Mouse (Mus musculus) gastrocnemius, adult 8-10 months (tissue): ENCODE measurements around the gene 2010111I01Rik. TPM values are rescaled to one million over a fixed set of nuclear protein-coding genes. Genes with fewer than 3 reads are reported as not detected.

Experiments used
- DNase-seq, 2 experiments: peaks; one replicate each; pipeline ENCODE4 v3.0.0; 2022; ENCODE audit warnings: low spot score in 2 of 2
- total RNA-seq, 4 experiments: library from RNA; stranded (reverse); gene quantifications; 2 replicates each; pipeline ENCODE4 v1.2.4; 2022

Gene 2010111I01Rik
- total RNA-seq, 4 experiments from 2014 or later = 54.3 to 63.7 (median 56.8) TPM

DNA sequence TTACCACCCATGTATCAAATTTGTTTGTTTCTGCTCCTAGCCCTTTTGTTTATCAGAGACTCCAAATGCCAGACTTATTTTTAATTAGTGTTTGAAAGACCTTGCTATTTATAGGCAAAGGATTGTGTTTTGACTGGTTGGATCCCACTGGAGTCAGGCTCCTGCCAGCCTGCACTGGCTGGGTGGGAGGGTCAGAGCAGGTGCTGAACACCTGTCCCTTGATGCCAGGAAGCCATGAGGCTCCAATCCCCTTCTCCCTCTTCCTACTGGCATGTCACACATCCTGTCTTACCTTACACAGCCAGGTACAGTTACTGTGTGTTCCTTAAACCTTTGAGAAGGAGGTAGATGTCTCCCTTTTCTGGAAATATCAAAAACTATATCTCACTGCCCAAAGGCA is 318.5 kb downstream of the 2010111I01Rik start:
- DNase-seq = no peak

DNA sequence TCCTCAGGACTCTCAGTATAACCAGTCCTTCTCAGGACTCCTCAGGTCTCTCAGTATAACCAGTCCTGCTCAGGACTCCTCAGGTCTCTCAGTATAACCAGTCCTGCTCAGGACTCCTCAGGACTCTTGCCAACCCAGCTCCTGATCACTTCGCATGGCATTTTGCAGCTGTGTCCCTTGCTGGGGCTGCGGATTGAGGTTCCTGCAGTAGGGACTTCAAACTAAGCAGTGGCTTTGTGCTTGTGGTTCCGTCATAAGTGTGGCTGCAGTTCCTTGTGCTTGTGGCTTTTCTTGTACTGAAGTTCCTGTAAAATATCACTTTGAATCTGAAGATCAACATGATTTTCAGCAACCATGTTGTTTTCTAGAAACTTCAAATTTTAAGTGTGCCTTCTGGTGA is 320.1 kb downstream of the 2010111I01Rik start:
- DNase-seq = no peak

DNA sequence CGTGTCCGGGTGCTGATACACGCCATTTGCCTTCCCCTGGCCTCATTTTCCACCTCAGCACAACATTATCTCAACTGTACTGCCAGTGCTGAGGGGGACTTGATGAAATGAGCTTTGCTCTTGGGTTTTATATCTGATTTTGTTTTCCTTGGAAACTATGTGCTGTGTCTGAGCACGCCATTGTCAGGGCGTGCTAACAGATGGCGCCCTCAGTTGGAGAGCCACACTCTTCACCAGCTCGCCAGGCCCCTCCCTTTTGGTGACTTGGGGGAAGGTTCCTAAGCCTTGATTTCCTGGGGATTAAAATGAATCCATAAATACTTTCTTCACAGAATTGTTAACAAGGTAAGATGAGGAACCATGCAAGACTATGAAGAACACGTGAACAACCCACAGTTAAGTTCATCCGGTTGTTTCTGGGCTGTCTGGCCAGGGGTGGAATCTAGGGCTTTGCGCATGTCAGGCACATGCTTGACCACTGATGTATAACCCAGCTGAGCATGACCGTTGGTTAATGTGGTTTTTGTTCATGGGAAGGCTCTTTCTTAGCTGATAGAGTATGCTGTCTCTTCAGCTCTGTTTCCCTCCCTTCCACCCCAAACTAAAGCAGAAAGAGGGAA is 321.9 kb downstream of the 2010111I01Rik start:
- no peak for DNase-seq

DNA sequence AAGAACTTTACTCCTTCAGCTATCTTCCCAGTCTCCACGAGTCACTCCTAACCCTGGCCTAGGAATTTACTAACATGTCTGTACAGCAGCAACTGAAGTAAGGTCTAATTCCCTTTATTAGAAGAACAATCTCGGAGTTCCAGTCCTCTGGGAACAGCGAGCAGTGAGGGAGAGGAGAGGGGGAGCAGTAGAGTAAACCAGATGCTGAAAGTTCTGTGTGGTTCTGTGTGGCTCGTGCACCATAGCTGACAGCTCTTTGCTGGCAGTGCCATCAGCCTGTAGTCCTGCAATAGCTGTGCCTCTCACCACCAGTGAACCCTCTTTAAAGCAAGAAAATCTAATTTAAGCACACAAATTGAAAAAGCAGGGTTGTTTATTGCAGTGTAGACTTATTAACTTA is 324.5 kb downstream of the 2010111I01Rik start:
- DNase-seq = no peak

DNA sequence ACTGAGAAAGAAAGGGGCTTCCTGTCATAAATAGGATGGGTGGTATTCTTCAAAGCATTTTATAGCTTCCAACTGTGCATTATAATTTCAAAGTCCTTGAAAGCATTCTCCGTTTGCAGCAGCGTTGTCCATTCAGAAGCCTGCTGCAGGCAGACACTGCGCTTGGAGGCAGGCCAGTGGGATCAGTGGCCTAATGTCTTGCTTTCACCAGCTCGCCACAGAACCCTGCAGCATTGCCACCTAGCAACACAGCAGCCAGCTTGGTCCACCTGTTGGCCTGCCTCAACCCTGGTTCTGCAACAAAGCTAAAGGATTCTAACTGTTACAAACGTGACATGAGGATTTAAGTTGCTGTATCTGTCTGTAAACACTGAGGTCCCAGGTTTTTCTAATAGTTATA is 325.0 kb downstream of the 2010111I01Rik start:
- no peak for DNase-seq

DNA sequence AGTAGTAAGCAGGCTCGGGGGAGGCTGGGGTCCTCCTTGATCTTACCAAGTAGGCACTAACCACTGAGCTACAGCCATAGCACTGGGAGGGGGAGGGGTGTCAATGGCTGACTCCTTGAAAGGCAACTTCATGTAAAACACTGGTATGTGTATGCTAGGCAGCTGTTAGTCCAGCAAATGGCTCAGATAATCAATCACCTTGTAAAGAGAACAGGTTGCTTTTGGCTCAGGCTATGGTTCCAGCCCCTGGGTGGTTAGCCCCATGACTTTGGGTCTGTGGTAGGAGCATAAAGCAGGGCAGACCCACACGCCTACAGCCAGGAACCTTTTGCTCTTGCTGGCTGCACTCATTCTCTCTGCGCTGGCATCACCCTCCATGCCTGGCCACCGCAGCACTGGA is 325.4 kb downstream of the 2010111I01Rik start:
- no peak for DNase-seq

DNA sequence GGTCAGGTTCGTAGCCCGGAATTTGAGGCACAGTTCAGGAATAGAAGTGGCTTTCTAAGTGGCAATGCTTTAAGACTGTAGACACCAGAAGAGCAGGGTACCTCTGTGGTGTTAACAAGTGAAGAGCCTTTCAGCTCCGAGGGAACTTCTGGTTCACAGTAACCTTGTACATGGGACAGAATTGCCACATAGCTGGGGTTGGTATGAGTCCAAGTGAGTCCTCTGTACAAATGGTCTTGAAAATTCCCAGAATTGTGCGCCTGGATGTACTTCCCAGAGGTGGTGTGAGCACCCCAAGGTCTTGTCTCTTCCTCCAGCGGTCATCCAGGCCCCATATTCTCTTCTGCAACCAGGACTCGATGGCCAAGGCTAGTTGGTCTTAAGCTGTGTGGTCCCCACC is 326.3 kb downstream of the 2010111I01Rik start:
- DNase-seq = no peak

DNA sequence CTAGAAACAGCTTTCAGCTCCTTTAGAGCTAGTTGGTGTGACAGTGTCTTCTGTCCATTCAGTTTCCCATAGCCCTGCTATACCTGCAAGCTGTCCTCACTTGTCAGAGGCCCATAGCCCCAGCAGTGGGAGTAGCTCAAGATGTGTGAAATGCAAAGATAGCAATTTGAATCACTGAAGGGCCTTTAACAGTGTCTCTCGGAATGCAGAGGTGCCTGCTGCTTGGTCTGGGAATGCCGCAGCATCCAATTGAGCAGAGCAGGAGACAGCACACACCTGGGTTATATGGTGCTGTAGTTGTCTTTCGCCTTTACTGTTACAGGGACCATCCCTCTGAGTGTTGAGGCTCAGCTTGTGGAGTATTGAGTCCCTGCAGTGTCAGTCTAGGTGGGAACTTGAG is 329.0 kb downstream of the 2010111I01Rik start:
- DNase-seq = no peak

DNA sequence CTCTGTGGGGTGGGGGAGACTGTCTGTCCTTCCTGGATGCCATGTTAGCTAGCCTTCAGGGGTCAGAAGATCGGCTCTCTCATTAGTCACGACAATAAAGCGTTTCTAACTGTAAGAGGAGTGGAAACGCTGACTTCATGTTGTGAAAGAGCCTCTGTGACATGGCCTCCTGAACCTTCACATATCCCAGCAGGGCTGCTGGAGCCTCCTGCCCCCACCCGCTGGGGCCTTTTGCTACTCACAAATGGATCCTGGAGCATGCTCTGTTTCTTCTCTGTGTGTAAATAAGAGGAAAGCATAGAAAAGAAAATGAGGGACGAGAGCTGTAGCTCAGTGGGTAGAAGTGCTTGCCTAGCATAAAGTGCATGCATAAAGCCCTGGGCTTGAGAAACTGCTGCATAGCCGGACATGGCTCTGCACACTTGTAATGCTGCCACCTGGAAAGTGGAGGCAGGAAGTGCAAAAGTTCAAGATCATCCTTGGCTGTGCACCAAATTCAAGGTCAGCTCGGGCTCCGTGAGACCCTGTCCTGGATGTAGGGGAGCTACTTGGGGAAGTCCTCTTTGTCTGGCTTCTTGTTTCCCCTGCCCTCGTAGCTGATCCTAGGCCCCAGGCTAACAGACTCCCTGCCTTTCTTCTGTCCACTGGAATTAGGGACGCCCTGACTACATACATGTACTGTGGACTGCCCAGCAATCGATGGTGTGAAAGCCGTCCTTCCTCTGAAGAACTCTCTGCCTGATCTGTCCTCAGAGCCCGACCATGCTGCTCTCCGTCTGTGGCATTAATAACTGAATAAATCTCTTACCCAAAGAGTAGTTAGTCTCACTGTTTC is 329.9 kb downstream of the 2010111I01Rik start:
- DNase-seq = no peak

DNA sequence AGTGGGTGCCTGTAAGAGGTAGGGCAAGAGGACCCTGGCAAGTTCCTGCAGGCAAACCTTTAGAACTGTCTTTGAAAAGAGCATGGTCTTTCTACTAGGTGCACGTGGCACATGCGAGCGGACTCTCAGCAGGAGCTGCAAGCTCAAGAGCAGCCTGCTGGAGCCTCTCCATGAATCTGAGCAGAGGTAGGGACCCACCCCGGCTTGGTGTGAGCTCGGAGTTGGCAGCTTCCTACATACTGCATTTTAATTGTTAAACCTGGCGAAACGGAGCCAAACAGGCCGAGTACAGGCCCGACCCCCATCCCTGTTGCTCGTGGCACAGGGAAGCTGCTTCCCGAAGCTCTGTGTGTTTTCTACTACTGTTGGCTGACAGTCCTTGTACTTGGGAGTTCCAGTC is 331.6 kb downstream of the 2010111I01Rik start:
- DNase-seq = no peak

DNA sequence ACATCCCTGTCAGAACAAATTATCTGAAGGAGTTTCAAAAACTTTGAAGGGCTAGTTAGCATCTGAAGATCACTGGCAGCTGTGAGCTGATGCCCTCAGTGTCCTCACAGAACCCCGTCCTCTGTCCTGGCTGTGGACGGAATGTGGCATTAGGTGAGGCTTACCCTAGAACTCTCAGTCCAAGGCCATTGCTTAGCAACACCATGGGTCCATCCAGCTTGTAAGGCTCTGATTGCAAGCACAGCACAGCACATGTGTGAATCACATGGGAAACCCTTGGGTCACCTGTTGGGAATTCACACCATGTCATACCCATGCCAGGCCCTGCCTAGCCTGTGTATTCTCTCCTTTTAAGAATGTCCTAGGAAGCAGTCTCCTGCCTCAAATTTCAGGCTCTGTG is 332.3 kb downstream of the 2010111I01Rik start:
- peak in 1 of 2 experiments; percentile 45 for DNase-seq

DNA sequence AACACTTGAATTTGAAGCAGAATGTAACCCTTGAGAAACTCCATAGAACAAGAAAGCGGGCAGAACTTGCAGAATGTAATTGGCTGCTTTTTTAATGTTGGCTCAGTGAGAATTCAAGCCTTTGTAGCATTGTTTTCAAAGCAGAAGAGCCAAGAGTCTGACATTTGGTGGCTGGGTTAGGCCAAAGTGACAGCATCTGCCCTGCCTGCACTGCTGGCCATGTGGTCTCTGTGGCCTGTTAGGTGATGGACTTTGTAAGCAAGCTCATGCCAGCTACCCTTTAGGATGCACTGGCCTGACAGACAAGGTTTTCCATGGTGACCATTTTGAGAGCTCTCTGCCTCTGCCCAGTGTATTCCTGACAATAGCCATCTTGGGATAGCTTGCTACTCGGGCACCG is 333.2 kb downstream of the 2010111I01Rik start:
- DNase-seq = no peak

DNA sequence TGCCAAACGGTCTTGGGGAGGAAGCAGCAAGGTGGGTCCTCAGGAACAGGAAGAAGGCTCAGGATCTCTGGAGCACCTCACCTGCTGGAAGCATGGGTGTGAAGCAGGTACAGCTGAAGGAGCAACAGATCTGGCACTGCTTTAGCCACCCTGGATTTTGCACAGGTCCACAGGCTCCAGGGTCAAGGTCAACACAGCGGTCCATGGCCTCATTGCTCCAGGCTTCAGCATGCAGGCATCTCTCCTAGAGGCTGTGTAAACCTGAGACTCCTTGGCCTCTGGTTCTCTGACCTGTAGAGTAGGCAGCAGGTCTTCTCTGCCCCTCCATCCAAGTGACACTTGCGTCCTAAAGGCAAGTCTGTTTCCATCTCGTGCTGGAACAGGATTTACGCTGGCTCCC is 334.2 kb downstream of the 2010111I01Rik start:
- no peak for DNase-seq

DNA sequence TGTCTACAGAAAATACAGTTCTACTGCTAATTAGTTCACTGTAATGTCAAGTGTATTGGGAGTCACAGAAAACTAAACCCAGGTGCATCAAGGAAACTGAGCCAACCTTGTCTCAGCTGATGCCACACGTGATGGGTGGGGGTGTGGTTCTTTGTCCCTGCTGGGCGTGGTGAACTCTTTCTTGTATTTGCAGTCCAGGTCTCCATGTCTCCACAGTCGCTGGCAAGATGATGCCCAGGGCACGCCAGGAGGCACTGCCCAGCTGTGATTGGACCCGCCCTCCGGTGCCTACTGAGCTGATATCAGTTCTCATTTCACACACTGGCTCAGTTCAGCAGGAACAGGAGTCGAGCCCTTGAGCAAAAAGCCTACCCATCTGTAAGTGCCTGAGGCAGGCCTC is 336.2 kb downstream of the 2010111I01Rik start:
- DNase-seq = peak in 1 of 2 experiments; percentile 50

DNA sequence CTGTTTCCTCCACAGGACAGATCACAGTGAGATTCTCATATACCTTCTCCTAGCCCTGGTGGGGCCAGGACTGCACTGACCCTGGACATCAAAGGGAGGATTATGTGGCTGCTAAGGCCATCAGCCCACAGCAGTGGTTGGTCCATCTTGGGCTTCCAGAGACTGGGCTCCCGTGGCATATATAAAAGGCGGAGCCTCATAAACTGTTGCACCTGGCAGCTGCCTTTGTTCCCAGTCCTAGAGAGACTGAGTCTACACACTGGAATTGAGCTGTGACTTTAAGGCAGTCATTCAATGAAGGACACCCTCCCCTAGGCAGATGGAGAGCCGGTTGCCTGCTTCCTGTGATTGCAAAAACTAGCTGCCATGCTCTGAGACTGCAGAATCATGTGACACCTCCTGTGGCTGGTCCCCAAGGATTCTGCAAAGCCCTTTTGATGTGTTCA is 337.1 kb downstream of the 2010111I01Rik start:
- no peak for DNase-seq

DNA sequence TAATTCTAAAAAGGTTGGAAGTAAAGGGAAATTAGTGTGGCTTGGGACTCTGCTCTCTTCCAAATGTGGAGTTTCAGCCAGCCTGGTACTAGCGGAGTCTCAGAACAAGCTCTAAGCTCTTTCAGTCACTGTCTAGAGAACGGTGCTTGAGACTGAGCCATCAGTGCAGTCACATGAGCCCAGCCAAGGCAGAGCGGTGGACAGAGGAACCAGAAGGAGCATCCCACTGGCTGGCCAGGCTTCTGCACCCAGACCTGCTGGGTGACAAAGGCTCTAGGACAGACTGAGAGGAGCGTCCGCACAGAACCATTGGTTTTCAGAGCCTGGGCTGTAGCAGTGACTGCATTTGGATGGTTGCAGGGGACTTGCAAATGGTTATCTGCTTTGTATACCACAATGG is 337.7 kb downstream of the 2010111I01Rik start:
- no peak for DNase-seq

DNA sequence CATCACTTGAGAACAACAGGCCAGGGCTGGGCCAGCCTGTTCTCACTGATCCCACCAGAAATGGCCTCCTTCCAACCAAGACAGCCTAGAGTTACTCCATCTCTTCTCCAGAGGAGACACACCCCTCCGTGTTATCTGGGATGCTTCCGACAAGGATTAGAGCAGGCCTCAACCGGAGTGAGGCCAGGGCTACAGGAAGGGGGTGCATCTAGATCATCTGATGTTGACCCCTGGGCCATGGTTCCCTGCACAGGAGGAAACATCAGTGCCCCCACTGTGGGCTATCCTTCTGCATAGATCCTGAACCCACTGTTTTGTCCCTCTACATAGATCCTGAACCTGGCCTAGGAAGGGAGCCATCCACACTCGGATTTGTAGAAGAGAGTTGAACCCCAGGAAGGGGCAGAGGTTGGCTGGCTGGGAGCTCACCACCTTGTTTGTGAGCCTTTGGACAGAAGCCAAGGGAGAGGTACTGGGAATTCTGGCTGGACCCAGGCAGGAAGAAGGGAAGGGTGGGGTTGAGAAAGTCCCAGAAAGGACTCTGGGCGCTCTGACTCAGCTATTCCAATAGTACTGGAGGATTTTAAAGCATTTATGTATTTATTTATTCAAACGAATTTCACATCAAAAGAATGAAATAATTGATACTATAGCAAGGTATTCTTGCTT is 339.6 kb downstream of the 2010111I01Rik start:
- DNase-seq = no peak

DNA sequence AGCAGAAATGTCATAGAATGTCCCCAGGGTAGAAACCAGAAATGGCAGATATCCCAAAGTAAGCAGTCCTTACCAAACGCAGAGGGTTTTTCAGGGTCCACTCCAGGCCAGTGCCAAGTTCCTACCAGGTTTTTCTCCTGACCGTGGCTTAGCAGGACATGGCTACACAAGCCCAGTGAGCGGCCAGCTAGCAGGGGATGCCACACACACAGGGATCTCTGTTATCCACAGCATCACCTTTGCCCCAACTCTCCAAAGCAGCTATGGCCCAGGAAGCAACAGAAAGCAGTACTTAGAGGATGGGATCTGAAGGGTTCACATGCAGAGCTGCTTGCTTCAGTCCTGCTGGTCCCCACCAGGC is 340.1 kb downstream of the 2010111I01Rik start:
- no peak for DNase-seq

DNA sequence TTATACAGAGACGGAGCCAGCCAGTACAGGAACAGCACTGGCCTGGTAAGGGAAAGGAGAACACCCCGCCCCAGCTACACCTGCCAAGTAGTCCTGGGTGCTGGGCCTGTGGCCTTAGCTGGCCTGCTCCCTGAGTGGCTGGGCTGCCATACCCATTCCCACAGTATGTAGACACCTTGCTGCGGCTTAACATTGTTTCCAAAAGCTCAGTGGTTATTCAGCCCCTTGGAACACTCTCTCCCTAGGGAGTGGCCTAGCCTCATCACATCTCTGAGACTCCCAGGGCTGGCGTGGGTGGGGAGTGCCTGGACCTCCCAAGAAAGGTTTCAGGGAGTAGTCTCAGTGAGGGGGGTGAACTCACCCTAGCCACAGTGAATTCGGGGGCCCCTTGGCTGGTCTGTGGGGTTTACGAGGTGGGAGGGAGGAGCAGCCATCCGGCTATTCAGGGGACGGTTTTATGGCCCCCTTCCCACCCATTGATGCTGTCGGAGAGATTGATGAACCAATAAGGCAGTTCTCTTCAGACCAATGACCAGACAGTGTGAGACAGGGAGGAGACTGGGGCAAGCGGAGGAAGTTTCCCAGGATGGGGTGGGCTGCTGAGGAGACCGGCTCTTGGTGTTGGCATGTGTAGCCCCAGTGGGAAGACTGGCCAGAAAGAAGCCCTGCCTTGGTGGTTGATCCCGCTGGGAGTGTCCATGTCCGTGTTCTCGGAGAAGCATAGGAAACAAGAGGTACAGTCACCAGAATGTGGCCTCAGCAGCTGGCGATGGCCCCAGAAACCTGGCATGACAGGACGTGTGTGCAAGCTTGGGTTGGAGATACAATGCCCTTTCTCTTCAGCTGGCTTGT is 340.7 kb downstream of the 2010111I01Rik start:
- DNase-seq = peak; percentile 28 to 31

DNA sequence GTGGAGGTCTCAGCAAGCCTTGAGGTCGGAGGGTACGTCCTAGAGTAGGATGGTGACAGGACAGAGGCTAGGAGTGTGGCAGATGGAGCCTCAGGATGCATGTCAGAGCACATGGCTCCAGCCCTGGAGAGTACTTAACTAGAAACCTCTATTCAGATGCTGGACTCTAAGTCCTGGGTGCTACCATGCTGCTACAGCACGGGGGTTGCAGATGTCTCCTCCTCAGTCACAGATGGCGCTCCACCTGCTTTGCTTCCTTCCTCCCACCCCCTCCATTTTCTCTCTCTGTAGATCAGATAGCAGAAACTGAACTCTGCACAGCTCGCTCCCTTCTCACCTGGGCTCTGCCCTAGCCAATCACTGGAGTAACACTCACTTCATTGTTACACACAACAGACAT is 342.1 kb downstream of the 2010111I01Rik start:
- no peak for DNase-seq

DNA sequence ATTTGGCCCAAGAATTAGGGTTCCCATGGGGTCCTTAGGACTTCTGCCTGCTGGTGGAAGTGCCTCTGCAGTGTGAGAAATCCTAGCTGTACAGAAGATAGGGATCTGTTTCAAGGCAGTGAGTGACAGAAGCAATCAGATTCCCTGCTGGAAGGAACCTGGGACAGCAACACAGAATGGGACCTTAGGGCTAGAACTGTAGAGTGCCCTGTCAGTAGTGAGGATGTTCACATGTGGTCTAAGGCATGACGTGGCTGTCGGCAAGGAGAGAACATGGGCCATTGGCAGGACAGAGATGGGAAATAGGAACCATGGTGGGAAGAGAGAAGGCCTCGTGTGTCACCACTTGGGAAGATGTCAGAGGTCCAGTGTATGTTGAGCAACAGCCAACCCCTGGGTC is 344.9 kb downstream of the 2010111I01Rik start:
- DNase-seq = no peak

DNA sequence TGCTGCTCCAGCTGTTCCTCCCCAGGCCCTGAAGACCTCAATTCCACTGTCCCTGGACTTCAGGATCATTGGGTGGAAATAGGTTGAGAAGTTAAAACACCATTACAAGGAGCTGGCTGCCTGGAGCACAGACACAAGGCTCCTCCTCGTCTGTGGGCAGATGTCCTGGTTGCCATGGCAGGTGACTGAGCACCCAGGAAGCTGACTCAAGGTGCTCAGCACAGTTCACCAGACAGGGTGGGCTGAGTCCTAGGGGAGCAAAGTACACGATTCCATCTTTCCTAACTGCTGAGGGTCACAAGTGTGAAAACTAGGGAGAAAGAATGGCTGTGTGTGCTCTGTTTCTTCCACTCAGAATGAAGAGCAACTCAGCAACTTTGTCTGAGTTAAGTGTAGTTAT is 346.5 kb downstream of the 2010111I01Rik start:
- DNase-seq = no peak
